Mouse (Mus musculus): ENCODE data around the gene Gm17334.

Gene Gm17334

GRCm38 (mm10) chr11:53748614-53749013 is 24.4 kb downstream of the Gm17334 start:
- no peak for DNase-seq (ENCODE audit: extremely low spot score, low read depth, low spot score)

GRCm38 (mm10) chr11:53747985-53748384 is 25.0 kb downstream of the Gm17334 start:
- DNase-seq (ENCODE audit: extremely low spot score, low read depth, low spot score) = no peak

GRCm38 (mm10) chr11:53745260-53745659 is 27.7 kb downstream of the Gm17334 start:
- no peak for DNase-seq (ENCODE audit: extremely low spot score, low read depth, low spot score)

- DNase-seq (ENCODE audit: extremely low spot score, low read depth, low spot score) = no peak
Observed at GRCm38 (mm10) chr11:53742353-53742752, 30.6 kb downstream of the Gm17334 start.

- no peak for DNase-seq (ENCODE audit: extremely low spot score, low read depth, low spot score)
Observed at GRCm38 (mm10) chr11:53737573-53737946, 35.4 kb downstream of the Gm17334 start.

- DNase-seq (ENCODE audit: extremely low spot score, low read depth, low spot score) = peak; percentile 78
Observed at GRCm38 (mm10) chr11:53736771-53737572, 36.0 kb downstream of the Gm17334 start.

- DNase-seq (ENCODE audit: extremely low spot score, low read depth, low spot score) = peak; percentile 77
Observed at GRCm38 (mm10) chr11:53735682-53736245, 37.2 kb downstream of the Gm17334 start.

- no peak for DNase-seq (ENCODE audit: extremely low spot score, low read depth, low spot score)
Observed at GRCm38 (mm10) chr11:53734970-53735681, 37.9 kb downstream of the Gm17334 start.

GRCm38 (mm10) chr11:53734431-53734830 is 38.6 kb downstream of the Gm17334 start:
- no peak for DNase-seq (ENCODE audit: extremely low spot score, low read depth, low spot score)

GRCm38 (mm10) chr11:53733824-53734223 is 39.2 kb downstream of the Gm17334 start:
- no peak for DNase-seq (ENCODE audit: extremely low spot score, low read depth, low spot score)

- DNase-seq (ENCODE audit: extremely low spot score, low read depth, low spot score) = no peak
Observed at GRCm38 (mm10) chr11:53732244-53732643, 40.7 kb downstream of the Gm17334 start.

GRCm38 (mm10) chr11:53731457-53731856 is 41.5 kb downstream of the Gm17334 start:
- no peak for DNase-seq (ENCODE audit: extremely low spot score, low read depth, low spot score)

Measured in hindlimb bud, embryonic 11.5 days (tissue).